Mouse (Mus musculus) liver, adult 2 months (tissue): ENCODE measurements around the gene Abhd8. TPM values are rescaled to one million over a fixed set of nuclear protein-coding genes. Genes with fewer than 3 reads are reported as not detected.

Source experiments
- DNase-seq: peaks from one replicate; pipeline ENCODE4 v3.0.0-alpha.2; 2011; ENCODE audit warnings: low read depth, low spot score; ENCODE audit errors: extremely low read depth
- H3K27ac ChIP-seq: fragments of 200-500 bp; replicated peaks from 2 replicates; pipeline ENCODE4 v1.5.1; 2012; ENCODE audit warnings: low read depth, mild to moderate bottlenecking, control low read depth, inconsistent platforms, low read length; ENCODE audit not compliant: insufficient read depth
- H3K27me3 ChIP-seq: fragments of 200-500 bp; 2 replicates; pipeline ENCODE4 v1.6.1; 2012; ENCODE audit warnings: mild to moderate bottlenecking, moderate library complexity, low read length, inconsistent platforms; ENCODE audit not compliant: control insufficient read depth, insufficient read depth
- H3K36me3 ChIP-seq: fragments of 200-500 bp; 2 replicates; pipeline ENCODE4 v1.6.1; 2012; ENCODE audit warnings: low read length, inconsistent platforms; ENCODE audit not compliant: control insufficient read depth, insufficient read depth
- H3K4me1 ChIP-seq: fragments of 200-500 bp; 2 replicates; pipeline ENCODE4 v1.6.1; 2011; ENCODE audit warnings: low read length; ENCODE audit not compliant: control insufficient read depth, insufficient read depth
- H3K4me3 ChIP-seq: fragments of 200-500 bp; 2 replicates; pipeline ENCODE4 v1.5.1; 2011; ENCODE audit warnings: low read depth, mild to moderate bottlenecking, control low read depth, low read length, moderate library complexity; ENCODE audit not compliant: insufficient read depth
- H3K79me2 ChIP-seq: fragments of 200-500 bp; 2 replicates; pipeline ENCODE4 v1.6.1; 2012; ENCODE audit warnings: inconsistent platforms, mild to moderate bottlenecking, low read length, moderate library complexity; ENCODE audit not compliant: control insufficient read depth, insufficient read depth
- H3K9ac ChIP-seq: fragments of 200-500 bp; 2 replicates; pipeline ENCODE4 v1.6.1; 2012; ENCODE audit warnings: low read depth, mild to moderate bottlenecking, control low read depth, inconsistent platforms, low read length
- CTCF ChIP-seq: fragments of 200-500 bp; IDR thresholded peaks from 2 replicates; pipeline ENCODE4 v1.5.1; 2011; ENCODE audit warnings: low read depth, low read length, control low read depth
- POLR2A ChIP-seq: fragments of 200-500 bp; IDR thresholded peaks from 2 replicates; pipeline ENCODE4 v1.6.1; 2011; ENCODE audit warnings: low read length, control low read depth; ENCODE audit not compliant: insufficient read depth; ENCODE audit errors: extremely low read depth
- WGBS: fragments of 180-500 bp; shearing (Covaris S2); methylation state at CpG from one replicate; pipeline ENCODE4 v1.1.7; 2018; 5-methylcytosine and 5-hydroxymethylcytosine counted together
- polyA plus RNA-seq: library from polyadenylated mRNA; depleted of rRNA; stranded (reverse); fragments of >200 nt; gene quantifications from 2 replicates; pipeline ENCODE4 v1.2.3, GENCODE M21; 2012
- total RNA-seq: library from RNA; depleted of rRNA; stranded (reverse); fragments of >200 nt; gene quantifications from 2 replicates; pipeline ENCODE4 v1.2.3, GENCODE M21; 2014

Gene Abhd8
- total and polyA plus RNA-seq, 2 experiments, result 3.1 to 6.7 TPM

DNA sequence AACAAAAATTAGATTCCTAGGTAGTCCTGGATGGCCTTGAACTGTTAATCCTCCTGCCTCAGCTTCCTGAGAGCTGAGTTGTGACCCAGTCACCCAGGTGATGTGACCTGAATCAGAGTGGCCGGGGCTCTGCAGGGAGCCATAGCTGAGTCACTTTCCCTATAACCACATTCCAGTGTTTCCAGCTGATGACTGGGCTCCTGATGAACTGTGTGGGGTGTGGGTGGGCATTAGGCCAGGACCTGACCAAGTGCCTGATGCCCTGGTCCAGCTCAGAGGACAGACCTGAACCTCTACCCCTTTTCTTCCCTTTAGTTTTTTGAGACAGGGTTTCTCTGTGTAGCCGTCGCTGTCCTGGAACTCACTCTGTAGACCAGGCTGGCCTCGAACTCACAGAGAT is 41.9 kb upstream of the Abhd8 start:
- Histone ChIP-seq H3K27me3 (0 out of 2 replicates have a peak, but pooled peaks cover 3% of the 10 kb centered on the region), H3K36me3 (no peaks in the 10 kb centered on the region), H3K4me3 (no peak overlapping the region), H3K27ac (no peak overlapping the region), H3K4me1 (no peaks in the 10 kb centered on the region), H3K9ac (no peak overlapping the region), H3K79me2 (no peaks in the 10 kb centered on the region)
- 91% methylated on average over 4 of the region's 4 CpGs for WGBS
- DNase-seq, result no peak
- TF ChIP-seq POLR2A (no peak), CTCF (no peak)

- H3K9ac ChIP-seq, result no peak overlapping the region
- no peaks in the 10 kb centered on the region for H3K4me1 ChIP-seq
- H3K27ac ChIP-seq, result no peak overlapping the region
- WGBS, result 93% methylated on average over 4 of the region's 4 CpGs
- no peak overlapping the region for H3K4me3 ChIP-seq
- H3K79me2 ChIP-seq, result no peaks in the 10 kb centered on the region
- no peaks in the 10 kb centered on the region for H3K36me3 ChIP-seq
- DNase-seq, result no peak
- TF ChIP-seq CTCF (no peak), POLR2A (no peak)
- 0 out of 2 replicates have a peak, but pooled peaks cover 3% of the 10 kb centered on the region for H3K27me3 ChIP-seq
These were observed 40.9 kb upstream of the Abhd8 start for GRCm38 (mm10) chr8:71504349-71504748.

DNA sequence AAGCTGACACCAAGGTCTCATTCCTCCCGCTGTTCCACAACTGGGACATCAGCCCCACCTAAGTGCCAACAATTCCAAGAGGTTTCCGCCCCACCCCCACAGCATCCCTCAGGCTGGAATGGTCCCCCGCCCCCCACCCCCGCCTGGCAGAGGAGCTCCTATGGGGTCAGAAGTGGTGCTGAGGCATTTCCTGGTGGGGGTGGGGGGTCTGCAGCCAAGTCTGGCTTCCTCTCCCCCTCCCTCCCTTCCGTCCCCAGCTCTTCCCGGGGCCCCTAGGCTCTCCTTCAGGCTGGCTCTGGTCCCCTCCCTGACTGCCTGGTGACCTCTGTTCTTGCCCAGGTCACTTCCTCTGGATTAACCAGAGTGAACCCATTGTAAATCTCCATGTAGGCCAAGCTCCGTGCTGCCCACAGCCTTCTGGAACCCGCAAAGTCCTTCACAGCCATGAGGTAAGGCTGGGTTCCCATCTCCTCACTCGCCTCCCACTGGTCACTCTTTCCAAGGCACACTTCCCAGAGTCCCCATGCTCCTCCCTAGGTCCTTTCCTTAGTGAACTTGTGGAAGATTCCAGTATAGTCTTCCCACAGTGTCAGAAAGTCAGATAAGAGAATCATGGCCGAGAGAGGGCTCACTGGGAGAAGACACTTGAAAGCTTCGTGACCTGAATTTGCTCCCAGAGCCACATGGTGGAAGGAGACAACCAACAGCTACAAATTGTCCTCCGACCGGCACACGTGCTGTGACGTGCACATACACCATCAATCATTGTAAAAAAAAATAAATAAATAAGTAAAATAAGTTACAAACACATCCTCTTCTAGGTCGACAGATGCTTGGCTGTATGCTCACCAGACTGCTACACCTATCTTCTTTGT is 35.6 kb upstream of the Abhd8 start:
- Histone ChIP-seq H3K9ac (no peak overlapping the region), H3K4me1 (peaks cover 16% of the 10 kb centered on the region), H3K79me2 (no peaks in the 10 kb centered on the region), H3K27ac (peak overlapping the region; percentile 58), H3K4me3 (no peak overlapping the region), H3K27me3 (no peaks in the 10 kb centered on the region), H3K36me3 (no peaks in the 10 kb centered on the region)
- no peak for TF ChIP-seq POLR2A
- TF ChIP-seq CTCF, result no peak
- DNase-seq, result peak; percentile 36
- WGBS, result 46% methylated on average over 16 of the region's 16 CpGs

- Histone ChIP-seq H3K4me3 (no peak overlapping the region), H3K36me3 (no peaks in the 10 kb centered on the region), H3K9ac (peak overlapping the region; percentile 24), H3K79me2 (no peaks in the 10 kb centered on the region), H3K27ac (peak overlapping the region; percentile 58), H3K27me3 (no peaks in the 10 kb centered on the region), H3K4me1 (peaks cover 16% of the 10 kb centered on the region)
- DNase-seq, result no peak
- TF ChIP-seq CTCF, result no peak
- TF ChIP-seq POLR2A, result no peak
- WGBS, result 34% methylated on average over 15 of the region's 15 CpGs
These were observed 34.5 kb upstream of the Abhd8 start for GRCm38 (mm10) chr8:71497881-71498501.

- Histone ChIP-seq H3K27ac (no peak overlapping the region; the same call in 1 of the 2 replicates), H3K4me1 (peaks cover 16% of the 10 kb centered on the region), H3K27me3 (no peaks in the 10 kb centered on the region), H3K9ac (no peak overlapping the region), H3K4me3 (no peak overlapping the region), H3K36me3 (no peaks in the 10 kb centered on the region), H3K79me2 (no peaks in the 10 kb centered on the region)
- no peak for TF ChIP-seq POLR2A
- TF ChIP-seq CTCF, result no peak
- peak; percentile 37 for DNase-seq
- WGBS, result 95% methylated on average over 1 of the region's 1 CpGs
These were observed 33.7 kb upstream of the Abhd8 start for GRCm38 (mm10) chr8:71497077-71497645.
